Mouse (Mus musculus): ENCODE measurements around the gene Zfp941.
"Not testable (repeated sequence)": the region's sequence is repeated elsewhere in the genome, so short reads cannot be mapped to it uniquely, and the experiment has no call there.

Gene Zfp941

GRCm38 (mm10) chr7:140780548-140780947 lies 41.4 kb downstream of the Zfp941 start:
- no peak for DNase-seq (ENCODE audit: low spot score)

GRCm38 (mm10) chr7:140765888-140766739 lies 55.9 kb downstream of the Zfp941 start:
- DNase-seq (ENCODE audit: low spot score) = no peak

- not testable (repeated sequence) for DNase-seq (ENCODE audit: low spot score)
Observed at GRCm38 (mm10) chr7:140765391-140765790, 56.6 kb downstream of the Zfp941 start.

GRCm38 (mm10) chr7:140763447-140764020 lies 58.4 kb downstream of the Zfp941 start, which contains the start of gene Cyp2e1:
TSS of gene Cyp2e1 (plus strand) at chr7:140763739.
- DNase-seq (ENCODE audit: low spot score) = no peak

- DNase-seq (ENCODE audit: low spot score) = no peak
Observed at GRCm38 (mm10) chr7:140760647-140761046, 61.3 kb downstream of the Zfp941 start.

All from c-Kit-positive CD71-positive TER-119-positive erythroid progenitor cells, embryonic 14.5 days (primary cell).